Mouse (Mus musculus) olfactory bulb, adult 2 months (tissue): ENCODE measurements around the gene Tpcn2. TPM values are rescaled to one million over a fixed set of nuclear protein-coding genes. Genes with fewer than 3 reads are reported as not detected.

Experiments
- H3K27ac ChIP-seq: fragments of 200-500 bp; 2 replicates; pipeline ENCODE4 v1.5.1; 2012; ENCODE audit warnings: low read depth, low read length; ENCODE audit not compliant: insufficient read depth
- H3K4me1 ChIP-seq: fragments of 200-500 bp; 2 replicates; pipeline ENCODE4 v1.6.1; 2012; ENCODE audit warnings: low read length; ENCODE audit not compliant: control insufficient read depth, insufficient read depth
- H3K4me3 ChIP-seq: fragments of 200-500 bp; 2 replicates; pipeline ENCODE4 v1.5.1; 2012; ENCODE audit warnings: mild to moderate bottlenecking, low read depth, low read length, moderate library complexity; ENCODE audit not compliant: insufficient read depth
- CTCF ChIP-seq: fragments of 200-500 bp; IDR thresholded peaks from 2 replicates; pipeline ENCODE4 v1.5.1; 2012; ENCODE audit warnings: low read depth, mild to moderate bottlenecking, low read length, moderate library complexity; ENCODE audit not compliant: insufficient read depth
- POLR2A ChIP-seq: fragments of 200-500 bp; IDR thresholded peaks from 2 replicates; pipeline ENCODE4 v1.6.1; 2012; ENCODE audit warnings: mild to moderate bottlenecking, low read depth, low read length, moderate library complexity; ENCODE audit not compliant: insufficient read depth
- WGBS: fragments of 180-500 bp; shearing (Covaris S2); methylation state at CpG from one replicate; pipeline ENCODE4 v1.1.7; 2018; 5-methylcytosine and 5-hydroxymethylcytosine counted together
- polyA plus RNA-seq: library from polyadenylated mRNA; stranded (reverse); fragments of >200 nt; gene quantifications from 2 replicates; pipeline ENCODE4 v1.2.4, GENCODE M21; 2012; ENCODE audit warnings: low replicate concordance; ENCODE audit not compliant: missing spikeins, insufficient read depth, insufficient read length

The Tpcn2 gene
- polyA plus RNA-seq, result not detected in 2 replicates

DNA sequence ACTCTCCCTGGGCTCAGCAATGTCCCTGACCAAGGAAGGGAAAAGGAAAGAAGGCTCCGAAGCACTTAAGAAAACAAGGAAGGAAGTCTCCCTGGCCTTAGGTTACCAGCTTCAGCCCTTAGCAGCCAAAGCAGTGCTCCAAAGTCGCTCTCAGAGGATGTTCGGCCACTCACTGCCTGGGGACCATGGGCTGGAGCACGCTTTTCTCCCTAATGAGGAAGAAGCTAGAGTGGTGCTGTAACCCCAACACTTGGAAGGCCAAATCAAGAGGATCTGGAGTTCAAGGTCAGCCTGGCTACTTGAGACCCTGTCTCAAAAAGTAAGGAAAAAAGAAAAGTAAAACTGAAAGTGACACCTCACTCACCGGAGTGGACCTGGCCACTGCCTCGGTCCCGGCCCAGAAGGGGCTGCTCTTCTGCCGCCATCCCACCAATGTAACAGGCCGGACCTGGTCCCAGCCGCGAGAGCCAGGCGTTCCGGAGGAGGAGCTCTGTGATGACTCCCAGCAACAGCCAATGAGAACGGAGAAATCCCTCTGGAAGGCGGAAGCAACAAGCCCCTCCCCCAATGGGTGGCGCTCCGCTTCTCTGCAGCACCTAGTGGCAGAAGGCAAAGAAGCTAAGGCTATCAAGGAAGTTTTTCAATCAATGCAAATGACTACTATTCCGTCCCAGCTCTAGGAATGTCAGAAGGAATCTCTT lies at the start of gene Tpcn2:
Gene Tpcn2, minus strand, starts transcription at position 525 of the 701 bp plus-strand sequence.
- peak within 1 kb of the TSS; percentile 64 for H3K4me3 ChIP-seq
- no peak within 1 kb of the TSS for H3K27ac ChIP-seq
- TF ChIP-seq CTCF (no peak), POLR2A (no peak; the same call in 1 of the 2 replicates)
- 8% methylated on average over 18 of the region's 18 CpGs for WGBS
- H3K4me1 ChIP-seq, result peaks cover 11% of the 10 kb centered on the region

GRCm38 (mm10) chr7:145332376-145333041 lies 48.7 kb upstream of the Tpcn2 start:
- Histone ChIP-seq H3K27ac (no peak overlapping the region), H3K4me1 (peaks cover 3% of the 10 kb centered on the region; the same call in 1 of the 2 replicates), H3K4me3 (no peak overlapping the region)
- WGBS, result 38% methylated on average over 1 of the region's 1 CpGs
- no peak for TF ChIP-seq POLR2A
- TF ChIP-seq CTCF, result no peak

- H3K27ac ChIP-seq, result no peak overlapping the region
- peaks cover 3% of the 10 kb centered on the region; the same call in 1 of the 2 replicates for H3K4me1 ChIP-seq
- H3K4me3 ChIP-seq, result no peak overlapping the region
- TF ChIP-seq POLR2A, result no peak
- TF ChIP-seq CTCF, result no peak
- 85% methylated on average over 2 of the region's 2 CpGs for WGBS
These were observed 46.8 kb upstream of the Tpcn2 start for GRCm38 (mm10) chr7:145330641-145331040.

DNA sequence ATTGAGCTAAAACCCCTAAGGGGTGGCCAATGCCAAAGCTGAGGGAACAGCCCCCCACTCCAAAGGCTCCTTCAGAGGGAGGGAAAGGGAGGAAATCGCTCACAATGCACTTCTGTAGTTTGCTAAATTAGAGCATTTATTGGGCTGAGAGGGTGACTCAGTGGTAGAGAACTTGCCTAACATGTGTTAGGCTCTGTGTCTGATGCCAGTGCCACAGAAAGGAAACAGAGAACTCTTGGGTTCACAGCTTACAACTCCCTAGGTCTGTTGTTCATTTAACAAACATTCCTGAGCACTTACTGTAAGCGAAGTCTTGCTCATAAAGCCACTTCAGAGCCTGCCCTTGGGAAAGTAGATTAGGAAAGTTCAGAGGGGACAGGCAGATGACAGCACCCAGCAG lies 46.2 kb upstream of the Tpcn2 start:
- Histone ChIP-seq H3K27ac (no peak overlapping the region), H3K4me1 (peaks cover 3% of the 10 kb centered on the region; the same call in 1 of the 2 replicates), H3K4me3 (no peak overlapping the region)
- 60% methylated on average over 2 of the region's 2 CpGs for WGBS
- TF ChIP-seq POLR2A (no peak), CTCF (no peak)

DNA sequence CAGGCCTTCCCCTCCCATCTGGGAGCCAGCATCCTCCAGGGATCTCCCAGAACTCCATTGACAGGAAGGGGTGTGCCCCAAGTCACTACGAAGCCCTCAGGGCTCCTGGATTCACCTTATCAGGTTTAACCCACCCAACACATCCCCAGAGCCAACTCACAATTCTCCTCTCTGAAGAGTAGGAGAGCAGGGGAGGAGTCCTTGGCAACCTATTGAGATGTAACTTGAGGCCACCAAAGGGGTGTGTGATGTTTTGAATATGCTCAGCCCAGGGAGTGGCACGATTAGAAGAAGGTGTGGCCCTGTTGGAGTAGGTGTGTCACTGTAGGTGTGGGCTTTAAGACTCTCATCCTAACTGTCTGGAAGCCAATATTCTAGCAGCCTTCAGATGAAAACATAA lies 41.9 kb upstream of the Tpcn2 start:
- Histone ChIP-seq H3K4me1 (peaks cover 3% of the 10 kb centered on the region; the same call in 1 of the 2 replicates), H3K4me3 (no peak overlapping the region), H3K27ac (no peak overlapping the region)
- WGBS, result 73% methylated on average over 2 of the region's 2 CpGs
- TF ChIP-seq POLR2A, result no peak
- TF ChIP-seq CTCF, result no peak

GRCm38 (mm10) chr7:145323607-145324006 lies 39.8 kb upstream of the Tpcn2 start:
- H3K4me1 ChIP-seq, result no peaks in the 10 kb centered on the region
- TF ChIP-seq CTCF (no peak), POLR2A (no peak)
- H3K4me3 ChIP-seq, result no peak overlapping the region
- 40% methylated on average over 4 of the region's 4 CpGs for WGBS
- H3K27ac ChIP-seq, result no peak overlapping the region

GRCm38 (mm10) chr7:145319481-145319880 lies 35.7 kb upstream of the Tpcn2 start:
- Histone ChIP-seq H3K4me3 (no peak overlapping the region), H3K27ac (no peak overlapping the region), H3K4me1 (no peaks in the 10 kb centered on the region)
- 75% methylated on average over 3 of the region's 3 CpGs for WGBS
- TF ChIP-seq CTCF, result no peak
- TF ChIP-seq POLR2A, result no peak

GRCm38 (mm10) chr7:145317522-145317921 lies 33.7 kb upstream of the Tpcn2 start:
- H3K4me3 ChIP-seq, result no peak overlapping the region
- H3K27ac ChIP-seq, result no peak overlapping the region
- TF ChIP-seq CTCF (no peak), POLR2A (no peak)
- no peaks in the 10 kb centered on the region for H3K4me1 ChIP-seq
- 54% methylated on average over 4 of the region's 4 CpGs for WGBS

DNA sequence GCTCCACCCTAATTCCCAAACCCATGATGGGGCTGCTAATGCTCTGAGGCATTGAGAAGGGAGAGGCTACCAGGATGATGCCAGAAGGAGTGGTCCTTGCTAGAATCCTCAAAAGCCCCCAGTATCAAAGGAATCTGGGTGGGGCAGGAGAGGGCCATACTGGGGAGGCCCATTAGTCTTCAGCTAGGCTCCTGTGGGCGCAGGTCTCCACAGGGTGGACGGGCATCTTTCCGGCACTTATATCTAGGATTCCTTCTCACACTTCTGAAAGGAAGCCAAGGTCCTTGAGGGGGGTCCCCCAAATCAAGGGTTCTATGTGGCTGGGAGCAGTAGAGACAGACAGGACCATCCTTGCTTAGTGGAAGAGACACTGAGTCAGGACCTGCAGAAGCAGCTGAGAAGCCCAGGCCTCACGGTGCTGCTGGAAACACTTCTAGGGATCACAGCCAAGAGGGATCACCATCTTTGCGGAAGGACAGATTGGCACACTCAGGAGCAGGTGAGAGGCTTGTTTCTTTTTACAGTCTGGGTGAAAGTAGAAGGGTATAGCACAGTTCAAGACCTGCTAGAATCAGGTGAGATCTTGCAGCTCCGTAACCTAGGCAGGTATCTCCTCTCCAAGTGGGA lies 31.1 kb upstream of the Tpcn2 start, which contains the start of gene Mrgprd:
Gene Mrgprd, plus strand, starts transcription at position 51 of the 627 bp plus-strand sequence.
- H3K4me3 ChIP-seq, result no peak within 1 kb of the TSS
- 92% methylated on average over 6 of the region's 6 CpGs for WGBS
- H3K27ac ChIP-seq, result no peak within 1 kb of the TSS
- TF ChIP-seq POLR2A (no peak), CTCF (no peak)
- no peaks in the 10 kb centered on the region for H3K4me1 ChIP-seq
